Mouse (Mus musculus): ENCODE measurements around the gene Akr1c6.
"Not testable (repeated sequence)": the region's sequence is repeated elsewhere in the genome, so short reads cannot be mapped to it uniquely, and the experiment has no call there.

The Akr1c6 gene

GRCm38 (mm10) chr13:4434006-4434405 lies at the start of gene Akr1c6:
Akr1c6 (plus strand) TSS chr13:4434306.
- DNase-seq (ENCODE audit: low read depth, low spot score), result no peak

DNA sequence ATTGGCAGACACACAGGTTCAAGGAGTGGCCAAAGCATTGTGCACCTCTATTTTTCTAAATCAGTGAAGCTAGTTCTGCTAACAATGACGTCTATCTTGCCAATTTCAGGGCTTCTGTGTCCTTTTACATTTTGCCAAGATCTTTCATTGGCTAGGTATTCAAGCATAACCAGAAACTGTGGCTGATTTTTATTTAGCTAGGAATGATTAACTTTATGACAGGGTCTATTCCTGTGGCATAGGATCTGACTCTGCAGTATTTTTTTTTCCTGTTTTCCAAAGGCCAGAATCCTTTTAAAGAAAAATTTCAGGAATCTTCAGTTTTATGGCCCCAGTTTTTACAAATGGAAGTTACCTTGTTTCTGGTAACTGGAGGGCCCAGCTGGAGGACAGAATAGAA lies 49.2 kb upstream of the Akr1c6 start:
- no peak for DNase-seq (ENCODE audit: low read depth, low spot score)

DNA sequence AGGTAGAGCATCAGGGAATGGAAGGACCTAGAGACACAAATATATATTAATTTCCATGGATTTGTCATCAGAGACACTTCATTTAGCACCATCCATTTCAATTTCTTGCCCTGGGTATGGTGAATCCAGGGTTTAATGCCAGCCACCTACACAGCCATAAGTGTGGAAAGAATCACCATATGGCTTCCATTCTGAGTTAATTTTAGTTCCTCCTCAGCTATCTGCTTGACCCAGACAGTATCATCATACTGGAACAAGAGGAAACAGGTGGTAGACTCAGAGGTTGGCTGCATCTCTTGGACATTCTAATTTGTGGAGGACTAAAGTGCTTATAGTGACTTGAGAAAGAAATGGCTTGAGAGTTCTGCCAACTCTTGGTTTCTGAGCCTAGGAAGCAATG lies 48.6 kb upstream of the Akr1c6 start:
- DNase-seq (ENCODE audit: low read depth, low spot score), result no peak

GRCm38 (mm10) chr13:4388762-4389446 lies 45.2 kb upstream of the Akr1c6 start:
- no peak for DNase-seq (ENCODE audit: low read depth, low spot score)

DNA sequence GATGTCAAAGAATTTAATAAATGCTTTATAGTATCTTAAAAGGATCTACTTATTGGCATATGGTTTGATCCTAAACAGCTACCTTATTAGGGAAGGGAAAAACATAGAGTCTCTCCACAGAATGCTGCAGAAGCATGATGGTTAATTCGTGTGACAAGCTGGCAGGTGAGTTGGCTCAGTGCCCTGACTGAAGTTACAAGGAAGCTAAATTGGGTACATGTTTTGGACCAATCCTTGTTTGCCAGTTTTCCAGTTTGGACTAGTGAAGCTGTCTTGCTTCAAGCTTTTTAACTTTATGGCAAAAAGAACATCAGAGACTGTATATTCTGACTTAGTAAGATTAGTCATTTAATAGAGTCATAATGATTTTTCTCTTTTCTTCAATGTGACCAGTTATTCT lies 33.7 kb upstream of the Akr1c6 start:
- not testable (repeated sequence) for DNase-seq (ENCODE audit: low read depth, low spot score)

- no peak for DNase-seq (ENCODE audit: low read depth, low spot score)
These were observed 33.3 kb upstream of the Akr1c6 start for GRCm38 (mm10) chr13:4400831-4401230.

GRCm38 (mm10) chr13:4402221-4402620 lies 31.9 kb upstream of the Akr1c6 start:
- DNase-seq (ENCODE audit: low read depth, low spot score), result no peak

DNA sequence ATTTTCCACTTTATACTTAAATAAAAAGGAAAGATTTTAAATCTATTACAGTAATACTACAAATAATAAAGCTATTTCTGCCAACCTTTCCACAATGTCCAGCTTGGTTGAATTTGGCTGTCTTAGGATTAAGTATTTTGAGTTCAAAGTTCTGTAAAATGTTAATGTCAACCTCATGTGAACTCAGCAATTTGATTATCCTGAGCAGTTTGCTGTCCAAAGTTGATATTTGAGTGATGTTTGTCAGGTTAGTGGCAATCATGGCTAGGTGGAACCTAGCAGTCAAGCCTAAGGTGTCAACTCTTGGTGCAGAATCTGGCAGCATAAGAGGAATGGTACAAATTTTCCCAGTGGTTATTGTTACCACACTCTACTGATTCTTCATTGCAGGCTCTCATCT lies 29.4 kb upstream of the Akr1c6 start:
- no peak for DNase-seq (ENCODE audit: low read depth, low spot score)

DNA sequence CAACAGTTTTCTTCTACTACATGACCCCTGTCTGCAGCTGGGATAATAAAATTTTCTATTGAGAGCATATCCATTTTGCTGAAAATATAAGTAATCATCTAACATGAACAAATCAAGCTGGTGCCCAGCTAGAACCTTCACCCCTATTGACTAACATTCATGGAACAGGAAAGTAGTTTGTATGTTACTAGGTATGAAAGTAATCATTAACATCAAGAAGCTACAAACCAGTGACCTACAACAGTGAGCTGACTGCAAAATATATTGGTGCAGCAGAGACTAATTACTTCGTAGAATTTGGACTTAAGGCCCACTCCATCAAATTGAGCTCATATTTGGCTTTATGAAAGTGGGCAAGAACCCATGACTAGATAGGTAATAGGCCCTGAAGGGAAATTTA lies 27.3 kb upstream of the Akr1c6 start:
- DNase-seq (ENCODE audit: low read depth, low spot score), result no peak

- no peak for DNase-seq (ENCODE audit: low read depth, low spot score)
These were observed 5.5 kb upstream of the Akr1c6 start for GRCm38 (mm10) chr13:4428558-4428957.

GRCm38 (mm10) chr13:4429034-4429433 lies 5.1 kb upstream of the Akr1c6 start:
- DNase-seq (ENCODE audit: low read depth, low spot score), result no peak

GRCm38 (mm10) chr13:4431129-4431528 lies 3.0 kb upstream of the Akr1c6 start:
- no peak for DNase-seq (ENCODE audit: low read depth, low spot score)

GRCm38 (mm10) chr13:4465641-4466040 lies 31.5 kb downstream of the Akr1c6 start:
- DNase-seq (ENCODE audit: low read depth, low spot score), result no peak

DNA sequence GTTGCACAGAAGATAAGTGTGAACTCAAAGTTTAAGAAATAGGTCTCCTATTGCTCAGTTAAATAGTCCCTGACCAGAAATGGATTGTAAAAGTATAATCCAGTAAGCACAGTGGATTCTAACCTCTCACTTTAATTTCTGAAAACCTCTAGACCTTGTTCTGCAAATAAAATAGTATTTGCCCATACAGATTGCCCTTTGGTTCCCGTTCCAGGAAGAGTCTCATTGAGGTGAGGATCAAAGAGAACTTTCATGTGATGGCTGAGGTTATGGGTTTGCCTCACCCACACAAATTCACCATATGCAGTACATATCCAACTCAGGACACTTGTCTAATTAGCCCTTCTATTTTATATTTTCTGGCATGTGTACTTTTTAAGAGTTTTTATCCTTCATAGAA lies 33.8 kb downstream of the Akr1c6 start:
- no peak for DNase-seq (ENCODE audit: low read depth, low spot score)
